Mouse (Mus musculus): ENCODE data around the gene Gtf2h4. TPM values are rescaled to one million over a fixed set of nuclear protein-coding genes. Genes with fewer than 3 reads are reported as not detected.

The Gtf2h4 gene
- polyA plus RNA-seq, 1 experiment from 2014 or later, result 49.9 TPM

- WGBS, result 93% methylated on average over 2 of the region's 2 CpGs
- H3K4me1 ChIP-seq, result peaks cover 35% of the 10 kb centered on the region
- no peak overlapping the region for H3K9ac ChIP-seq
- peaks cover 34% of the 10 kb centered on the region for H3K36me3 ChIP-seq
- no peak overlapping the region for H3K4me2 ChIP-seq
- no peaks in the 10 kb centered on the region for H3K27me3 ChIP-seq
- no peak overlapping the region for H3K27ac ChIP-seq
- no peak for ATAC-seq (ENCODE audit: borderline replicate concordance, extremely low read depth, low FRiP score, low TSS enrichment)
- no peaks in the 10 kb centered on the region for H3K9me3 ChIP-seq
- no peak overlapping the region for H3K4me3 ChIP-seq
Observed at GRCm38 (mm10) chr17:35695289-35695688, 21.8 kb upstream of the Gtf2h4 start.

- no peak overlapping the region for H3K4me2 ChIP-seq
- H3K27me3 ChIP-seq, result no peaks in the 10 kb centered on the region
- H3K36me3 ChIP-seq, result peaks cover 47% of the 10 kb centered on the region
- ATAC-seq (ENCODE audit: borderline replicate concordance, extremely low read depth, low FRiP score, low TSS enrichment), result no peak
- H3K9ac ChIP-seq, result no peak overlapping the region
- WGBS, result 83% methylated on average over 5 of the region's 5 CpGs
- peaks cover 25% of the 10 kb centered on the region for H3K4me1 ChIP-seq
- no peak overlapping the region for H3K27ac ChIP-seq
- H3K4me3 ChIP-seq, result no peak overlapping the region
- H3K9me3 ChIP-seq, result no peaks in the 10 kb centered on the region
Observed at GRCm38 (mm10) chr17:35693906-35694305, 20.4 kb upstream of the Gtf2h4 start.

GRCm38 (mm10) chr17:35692368-35692767 is 18.8 kb upstream of the Gtf2h4 start:
- Histone ChIP-seq H3K4me2 (no peak overlapping the region), H3K9me3 (no peaks in the 10 kb centered on the region), H3K9ac (no peak overlapping the region), H3K27me3 (no peaks in the 10 kb centered on the region), H3K36me3 (peaks cover 62% of the 10 kb centered on the region), H3K4me1 (peaks cover 9% of the 10 kb centered on the region), H3K4me3 (no peak overlapping the region), H3K27ac (no peak overlapping the region)
- ATAC-seq (ENCODE audit: borderline replicate concordance, extremely low read depth, low FRiP score, low TSS enrichment), result no peak
- 73% methylated on average over 4 of the region's 4 CpGs for WGBS

- H3K27me3 ChIP-seq, result no peaks in the 10 kb centered on the region
- H3K9me3 ChIP-seq, result no peaks in the 10 kb centered on the region
- H3K36me3 ChIP-seq, result peaks cover 67% of the 10 kb centered on the region
- ATAC-seq (ENCODE audit: borderline replicate concordance, extremely low read depth, low FRiP score, low TSS enrichment), result no peak
- H3K4me1 ChIP-seq, result peaks cover 4% of the 10 kb centered on the region
- H3K4me3 ChIP-seq, result no peak overlapping the region
- WGBS, result 80% methylated on average over 4 of the region's 4 CpGs
- H3K9ac ChIP-seq, result no peak overlapping the region
- H3K27ac ChIP-seq, result no peak overlapping the region
- H3K4me2 ChIP-seq, result no peak overlapping the region
Observed at GRCm38 (mm10) chr17:35691811-35692210, 18.3 kb upstream of the Gtf2h4 start.

- H3K4me3 ChIP-seq, result no peak overlapping the region
- H3K4me2 ChIP-seq, result no peak overlapping the region
- no peak overlapping the region for H3K27ac ChIP-seq
- ATAC-seq (ENCODE audit: borderline replicate concordance, extremely low read depth, low FRiP score, low TSS enrichment), result no peak
- H3K9me3 ChIP-seq, result no peaks in the 10 kb centered on the region
- H3K9ac ChIP-seq, result no peak overlapping the region
- no peaks in the 10 kb centered on the region for H3K4me1 ChIP-seq
- 91% methylated on average over 18 of the region's 18 CpGs for WGBS
- H3K27me3 ChIP-seq, result no peaks in the 10 kb centered on the region
- H3K36me3 ChIP-seq, result peaks cover 79% of the 10 kb centered on the region
Observed at GRCm38 (mm10) chr17:35689936-35690645, 16.6 kb upstream of the Gtf2h4 start.

GRCm38 (mm10) chr17:35688347-35689175 is 15.0 kb upstream of the Gtf2h4 start:
- Histone ChIP-seq H3K27me3 (no peaks in the 10 kb centered on the region), H3K4me1 (no peaks in the 10 kb centered on the region), H3K4me2 (no peak overlapping the region), H3K9ac (no peak overlapping the region), H3K36me3 (peaks cover 85% of the 10 kb centered on the region), H3K4me3 (no peak overlapping the region), H3K27ac (no peak overlapping the region), H3K9me3 (no peaks in the 10 kb centered on the region)
- 82% methylated on average over 25 of the region's 25 CpGs for WGBS
- no peak for ATAC-seq (ENCODE audit: borderline replicate concordance, extremely low read depth, low FRiP score, low TSS enrichment)

GRCm38 (mm10) chr17:35685061-35685460 is 11.5 kb upstream of the Gtf2h4 start:
- 70% methylated on average over 9 of the region's 9 CpGs for WGBS
- H3K4me2 ChIP-seq, result no peak overlapping the region

GRCm38 (mm10) chr17:35681986-35682385 is 8.4 kb upstream of the Gtf2h4 start:
- Histone ChIP-seq H3K4me1 (no peaks in the 10 kb centered on the region), H3K4me2 (no peak overlapping the region), H3K4me3 (no peak overlapping the region), H3K9me3 (no peaks in the 10 kb centered on the region), H3K27ac (no peak overlapping the region), H3K27me3 (no peaks in the 10 kb centered on the region), H3K9ac (no peak overlapping the region), H3K36me3 (peaks cover 47% of the 10 kb centered on the region)
- no peak for ATAC-seq (ENCODE audit: borderline replicate concordance, extremely low read depth, low FRiP score, low TSS enrichment)
- WGBS, result 80% methylated on average over 13 of the region's 13 CpGs

More at GRCm38 (mm10) chr17:35685061-35685460, 11.5 kb upstream of the Gtf2h4 start:
- no peak overlapping the region for H3K27ac ChIP-seq
- H3K36me3 ChIP-seq, result peaks cover 76% of the 10 kb centered on the region
- no peaks in the 10 kb centered on the region for H3K4me1 ChIP-seq
- no peak for ATAC-seq (ENCODE audit: borderline replicate concordance, extremely low read depth, low FRiP score, low TSS enrichment)
- no peak overlapping the region for H3K4me3 ChIP-seq
- no peaks in the 10 kb centered on the region for H3K9me3 ChIP-seq
- no peak overlapping the region for H3K9ac ChIP-seq
- H3K27me3 ChIP-seq, result no peaks in the 10 kb centered on the region

- no peak overlapping the region for H3K9ac ChIP-seq
- no peak overlapping the region for H3K4me2 ChIP-seq
- H3K4me1 ChIP-seq, result no peaks in the 10 kb centered on the region
- 26% methylated on average over 6 of the region's 6 CpGs for WGBS
- ATAC-seq (ENCODE audit: borderline replicate concordance, extremely low read depth, low FRiP score, low TSS enrichment), result no peak
- no peaks in the 10 kb centered on the region for H3K9me3 ChIP-seq
- no peak overlapping the region for H3K4me3 ChIP-seq
- H3K27me3 ChIP-seq, result no peaks in the 10 kb centered on the region
- H3K27ac ChIP-seq, result no peak overlapping the region
- H3K36me3 ChIP-seq, result peaks cover 33% of the 10 kb centered on the region
Observed at GRCm38 (mm10) chr17:35680591-35680990, 7.1 kb upstream of the Gtf2h4 start.

GRCm38 (mm10) chr17:35672527-35672926 is 1.0 kb downstream of the Gtf2h4 start:
- H3K9me3 ChIP-seq, result no peaks in the 10 kb centered on the region
- H3K4me1 ChIP-seq, result peaks cover 14% of the 10 kb centered on the region
- peak overlapping the region; percentile 89; the same call in 1 of the 2 replicates for H3K9ac ChIP-seq
- 76% methylated on average over 6 of the region's 6 CpGs for WGBS
- no peak for ATAC-seq (ENCODE audit: borderline replicate concordance, extremely low read depth, low FRiP score, low TSS enrichment)
- H3K4me3 ChIP-seq, result peak overlapping the region; percentile 76
- no peaks in the 10 kb centered on the region for H3K27me3 ChIP-seq
- peaks cover 7% of the 10 kb centered on the region; the same call in 1 of the 2 replicates for H3K36me3 ChIP-seq
- peak overlapping the region; percentile 70 for H3K4me2 ChIP-seq
- H3K27ac ChIP-seq, result no peak overlapping the region

GRCm38 (mm10) chr17:35671846-35672245 is 1.7 kb downstream of the Gtf2h4 start:
- no peak for ATAC-seq (ENCODE audit: borderline replicate concordance, extremely low read depth, low FRiP score, low TSS enrichment)
- Histone ChIP-seq H3K27me3 (no peaks in the 10 kb centered on the region), H3K4me1 (peaks cover 16% of the 10 kb centered on the region), H3K36me3 (peaks cover 7% of the 10 kb centered on the region; the same call in 1 of the 2 replicates), H3K9me3 (no peaks in the 10 kb centered on the region), H3K4me2 (no peak overlapping the region), H3K9ac (no peak overlapping the region), H3K27ac (no peak overlapping the region), H3K4me3 (no peak overlapping the region)
- WGBS, result 62% methylated on average over 6 of the region's 6 CpGs

GRCm38 (mm10) chr17:35669731-35670130 is 3.8 kb downstream of the Gtf2h4 start:
- Histone ChIP-seq H3K9ac (no peak overlapping the region), H3K4me2 (no peak overlapping the region)
- 90% methylated on average over 9 of the region's 9 CpGs for WGBS

More at GRCm38 (mm10) chr17:35669731-35670130, 3.8 kb downstream of the Gtf2h4 start:
- no peak for ATAC-seq (ENCODE audit: borderline replicate concordance, extremely low read depth, low FRiP score, low TSS enrichment)
- H3K27me3 ChIP-seq, result no peaks in the 10 kb centered on the region
- H3K4me1 ChIP-seq, result peaks cover 24% of the 10 kb centered on the region
- peaks cover 7% of the 10 kb centered on the region; the same call in 1 of the 2 replicates for H3K36me3 ChIP-seq
- H3K9me3 ChIP-seq, result no peaks in the 10 kb centered on the region
- no peak overlapping the region for H3K27ac ChIP-seq
- H3K4me3 ChIP-seq, result no peak overlapping the region

Data from lung, embryonic 15.5 days (tissue).